Comparison of ENCODE assay signal across 17 mouse cellular contexts in genomic region chr1:60611968-60612367, GRCm38 (mm10). TPM values are rescaled to one million over a fixed set of nuclear protein-coding genes. Genes with fewer than 3 reads are reported as not detected.
DNase-seq lines count a peak whose midpoint lies in the region; TF ChIP-seq lines count a peak whose summit lies in the region.
"Had no signal": no experiment of that assay in that cellular context is flagged by ENCODE, and none has a peak within 500 bp of the region (broad histone marks: within the 10 kb centered on the region; RNA-seq: fewer than 3 reads in every experiment).

No protein-coding gene starts in this region.

- peak overlapping the region; percentile 56 for H3K27ac ChIP-seq in gastrocnemius, adult 2 months
- H3K27ac ChIP-seq: embryonic facial prominence, embryonic 12.5 days; forebrain, embryonic 12.5 days; hindbrain, embryonic 10.5 days; hindbrain, embryonic 14.5 days had no signal

- intact Hi-C loops in gastrocnemius, adult 2 months (cut with DNase I) = no loop called here

- no peak overlapping the region for H3K4me3 ChIP-seq in gastrocnemius, adult 2 months
- H3K4me3 ChIP-seq: embryonic facial prominence, embryonic 12.5 days; forebrain, embryonic 12.5 days; hindbrain, embryonic 10.5 days had no signal

- DNase-seq in gastrocnemius, adult 2 months = no peak
- DNase-seq in gastrocnemius, postnatal 4 days (ENCODE audit: low spot score in 2 of 2) = no peak
- peak; percentile 47 to 53 for DNase-seq in heart, adult 9 months (ENCODE audit: low spot score in 2 of 2)
- no peak for DNase-seq in heart, postnatal 4 days
- peak; percentile 38 for DNase-seq in adipocyte (ENCODE audit: low spot score)
- peak; percentile 67 for DNase-seq in lung, postnatal 36 days
- DNase-seq in urinary bladder, postnatal 4 days (ENCODE audit: low spot score in 2 of 2) = no peak
- DNase-seq: adrenal gland, postnatal 10 days; B cell, adult 2 months; cerebellum, adult 11-12 months; cerebellum, adult 9-10 months; cerebellum, postnatal 25 days; gastrocnemius, postnatal 14 days had no signal

- no peak for TF ChIP-seq CTCF in gastrocnemius, adult 2 months (IDR thresholded peaks at IDR 0.05)

RNA-seq across cellular contexts. Expression of gene Raph1, which starts 45.1 kb away (rescaled TPM):
- 10 to 100 TPM; 20.9 to 27.0 TPM for total RNA-seq in gastrocnemius, adult 2 months (2021)
- 100 to 1,000 TPM; 102 to 116 TPM for total RNA-seq in gastrocnemius, postnatal 4 days (2021)
- 100 to 1,000 TPM; 147 to 153 TPM for total RNA-seq in heart, postnatal 4 days (2021)

Comparison
In these comparisons a context has a peak if more than half of its experiments do, and no peak if none do; other contexts are left out.
1. DNase-seq: peak in heart, adult 9 months (2 of 2), adipocyte (single experiment) and lung, postnatal 36 days (single experiment); none in gastrocnemius, adult 2 months (single experiment), gastrocnemius, postnatal 4 days (0 of 2), heart, postnatal 4 days (single experiment) and urinary bladder, postnatal 4 days (0 of 2).